Mouse (Mus musculus) ES-Bruce4 (cell line): Measurements from ENCODE around the gene Cd302.

Experiments
- CTCF ChIP-seq: IDR thresholded peaks from one replicate; pipeline ENCODE4 v1.8.1; 2011; ENCODE audit warnings: low read depth, low read length
- POLR2A ChIP-seq: IDR thresholded peaks from one replicate; pipeline ENCODE4 v1.8.1; 2011; ENCODE audit warnings: low read length; ENCODE audit not compliant: insufficient read depth

GRCm38 (mm10) chr2:60252782-60253181 lies 31.5 kb downstream of the Cd302 start:
- TF ChIP-seq CTCF (no peak), POLR2A (no peak)
